Mouse (Mus musculus) CH12.LX (cell line): ENCODE data around the gene Fam229b. TPM values are rescaled to one million over a fixed set of nuclear protein-coding genes. Genes with fewer than 3 reads are reported as not detected.

Source experiments
- DNase-seq: peaks from one replicate; pipeline ENCODE4 v3.0.0-alpha.2; 2013; ENCODE audit errors: extremely low read depth
- H3K27ac ChIP-seq: 2 replicates; pipeline ENCODE4 v1.5.1; 2012; ENCODE audit warnings: low read depth, mild to moderate bottlenecking, control low read depth, moderate library complexity; ENCODE audit not compliant: insufficient read depth
- H3K27me3 ChIP-seq: replicated peaks from 2 replicates; pipeline ENCODE3; 2012; ENCODE audit warnings: inconsistent platforms
- H3K36me3 ChIP-seq, 2 experiments: replicated peaks in 1 of 2; 2 replicates each; pipeline versions ENCODE3 to v1.6.1; 2012; ENCODE audit warnings: inconsistent platforms in 1 of 2, low read length in 1 of 2, mild to moderate bottlenecking in 1 of 2, mixed read lengths in 1 of 2, moderate library complexity in 1 of 2; ENCODE audit not compliant: control insufficient read depth in 1 of 2, insufficient read depth in 1 of 2
- H3K4me1 ChIP-seq, 2 experiments: 2 replicates each; pipeline ENCODE4 v1.6.1; 2012; ENCODE audit warnings: inconsistent platforms in 1 of 2, moderate library complexity in 1 of 2; ENCODE audit not compliant: insufficient read depth in 2 of 2, control insufficient read depth in 1 of 2
- H3K4me2 ChIP-seq: 2 replicates; pipeline ENCODE4 v1.6.1; 2012; ENCODE audit warnings: low read depth, mild to moderate bottlenecking, control low read depth; ENCODE audit not compliant: poor library complexity, insufficient read depth, severe bottlenecking
- H3K4me3 ChIP-seq, 3 experiments: fragments of 150-350 bp in 1 of 3; sonication (generic) in 1 of 3; replicated peaks in 1 of 3; 2 replicates each; pipeline versions ENCODE3 to v1.5.1; 2011 to 2012; ENCODE audit warnings: low read depth in 2 of 3, low read length in 2 of 3, mild to moderate bottlenecking in 2 of 3, moderate library complexity in 2 of 3, control low read depth in 1 of 3, improper control_type of control experiment in 1 of 3, inconsistent platforms in 1 of 3, mixed read lengths in 1 of 3; ENCODE audit not compliant: poor library complexity in 1 of 3
- H3K79me2 ChIP-seq: replicated peaks from 2 replicates; pipeline ENCODE4 v1.6.1; 2012; ENCODE audit warnings: mild to moderate bottlenecking, moderate library complexity; ENCODE audit not compliant: control insufficient read depth, poor library complexity, insufficient read depth, severe bottlenecking; ENCODE audit errors: extremely low read depth
- H3K9ac ChIP-seq: 2 replicates; pipeline ENCODE4 v1.6.1; 2012; ENCODE audit warnings: low read depth, mild to moderate bottlenecking, control low read depth, moderate library complexity; ENCODE audit not compliant: insufficient read depth
- H3K9me3 ChIP-seq: replicated peaks from 2 replicates; pipeline ENCODE3; 2012; ENCODE audit warnings: low read length, inconsistent platforms, mixed read lengths
- BHLHE40 ChIP-seq: IDR thresholded peaks from 2 replicates; pipeline ENCODE4 v1.6.1; 2011; ENCODE audit warnings: mild to moderate bottlenecking, low read depth, low read length, improper control_type of control experiment
- CHD2 ChIP-seq: IDR thresholded peaks from 2 replicates; pipeline ENCODE4 v1.6.1; 2011; ENCODE audit warnings: low read length, improper control_type of control experiment
- CTCF ChIP-seq, 2 experiments: IDR thresholded peaks in 1 of 2; conservative IDR thresholded peaks in 1 of 2; 2 replicates each; pipeline ENCODE4 v1.5.1; 2011 to 2012; ENCODE audit warnings: low read depth in 2 of 2, low read length in 2 of 2, improper control_type of control experiment in 1 of 2, inconsistent platforms in 1 of 2, mild to moderate bottlenecking in 1 of 2, moderate library complexity in 1 of 2
- E2F4 ChIP-seq: IDR thresholded peaks from 2 replicates; pipeline ENCODE4 v1.6.1; 2011; ENCODE audit warnings: low read depth, low read length, improper control_type of control experiment; ENCODE audit not compliant: insufficient replicate concordance
- ETS1 ChIP-seq: conservative IDR thresholded peaks from 2 replicates; pipeline ENCODE4 v1.6.1; 2012; ENCODE audit warnings: low read depth, mild to moderate bottlenecking, inconsistent platforms, low read length, improper control_type of control experiment, moderate library complexity
- GABPA ChIP-seq: IDR thresholded peaks from 2 replicates; pipeline ENCODE4 v1.6.1; 2012; ENCODE audit warnings: low read depth, low read length, improper control_type of control experiment, inconsistent platforms; ENCODE audit not compliant: insufficient replicate concordance
- HCFC1 ChIP-seq: IDR thresholded peaks from 2 replicates; pipeline ENCODE4 v1.6.1; 2012; ENCODE audit warnings: low read depth, mild to moderate bottlenecking, inconsistent platforms, low read length, improper control_type of control experiment
- IRF4 ChIP-seq: IDR thresholded peaks from 2 replicates; pipeline ENCODE4 v1.6.1; 2014; ENCODE audit warnings: low read depth, mild to moderate bottlenecking, inconsistent platforms, low read length, improper control_type of control experiment
- KAT2A ChIP-seq: IDR thresholded peaks from 2 replicates; pipeline ENCODE4 v1.6.1; 2012; ENCODE audit warnings: low read length, improper control_type of control experiment, inconsistent platforms; ENCODE audit not compliant: insufficient replicate concordance
- MAFK ChIP-seq: IDR thresholded peaks from 2 replicates; pipeline ENCODE4 v1.6.1; 2011; ENCODE audit warnings: low read length, improper control_type of control experiment; ENCODE audit not compliant: insufficient replicate concordance
- MAZ ChIP-seq: IDR thresholded peaks from 2 replicates; pipeline ENCODE4 v1.6.1; 2012; ENCODE audit warnings: low read depth, mild to moderate bottlenecking, inconsistent platforms, low read length, improper control_type of control experiment, moderate library complexity
- MEF2A ChIP-seq: IDR thresholded peaks from 2 replicates; pipeline ENCODE4 v1.6.1; 2014; ENCODE audit warnings: low read depth, mild to moderate bottlenecking, inconsistent platforms, low read length, improper control_type of control experiment, borderline replicate concordance
- MXI1 ChIP-seq: IDR thresholded peaks from 2 replicates; pipeline ENCODE4 v1.6.1; 2011; ENCODE audit warnings: mild to moderate bottlenecking, low read depth, low read length, improper control_type of control experiment
- POLR2A ChIP-seq: IDR thresholded peaks from 2 replicates; pipeline ENCODE4 v1.6.1; 2011; ENCODE audit warnings: low read depth, mild to moderate bottlenecking, improper control_type of control experiment, low read length
- RAD21 ChIP-seq: IDR thresholded peaks from 2 replicates; pipeline ENCODE4 v1.6.1; 2011; ENCODE audit warnings: low read depth, mild to moderate bottlenecking, low read length, improper control_type of control experiment, moderate library complexity
- RCOR1 ChIP-seq: conservative IDR thresholded peaks from 2 replicates; pipeline ENCODE4 v1.6.1; 2012; ENCODE audit warnings: low read depth, mild to moderate bottlenecking, inconsistent platforms, low read length, improper control_type of control experiment
- SIN3A ChIP-seq: IDR thresholded peaks from 2 replicates; pipeline ENCODE4 v1.6.1; 2012; ENCODE audit warnings: low read length, improper control_type of control experiment, inconsistent platforms
- TBP ChIP-seq: conservative IDR thresholded peaks from 2 replicates; pipeline ENCODE4 v1.6.1; 2011; ENCODE audit warnings: low read depth, low read length, improper control_type of control experiment
- TCF12 ChIP-seq: IDR thresholded peaks from 2 replicates; pipeline ENCODE4 v1.6.1; 2014; ENCODE audit warnings: low read depth, mild to moderate bottlenecking, inconsistent platforms, low read length, improper control_type of control experiment
- USF1 ChIP-seq: IDR thresholded peaks from 2 replicates; pipeline ENCODE4 v1.6.1; 2014; ENCODE audit warnings: low read depth, mild to moderate bottlenecking, inconsistent platforms, low read length, improper control_type of control experiment
- USF2 ChIP-seq: conservative IDR thresholded peaks from 2 replicates; pipeline ENCODE4 v1.6.1; 2011; ENCODE audit warnings: low read depth, low read length, improper control_type of control experiment
- ZKSCAN1 ChIP-seq: IDR thresholded peaks from 2 replicates; pipeline ENCODE4 v1.6.1; 2012; ENCODE audit warnings: low read depth, inconsistent platforms, low read length, improper control_type of control experiment, borderline replicate concordance
- ZMIZ1 ChIP-seq: IDR thresholded peaks from 2 replicates; pipeline ENCODE4 v1.6.1; 2012; ENCODE audit warnings: low read depth, mild to moderate bottlenecking, inconsistent platforms, low read length, improper control_type of control experiment
- ZNF384 ChIP-seq: IDR thresholded peaks from 2 replicates; pipeline ENCODE4 v1.6.1; 2012; ENCODE audit warnings: low read depth, low read length, improper control_type of control experiment, inconsistent platforms
- dilution Hi-C: fragments of 300-500 bp; cut with MboI; formaldehyde crosslinking; loops from 2 replicates; pipeline ENCODE4 v1.14.3; 2020; ENCODE audit warnings: low sequenced_read_pairs; ENCODE audit not compliant: extremely low pct_unique_long_range_greater_than_20kb, extremely low pct_ligation_motif_present
- in situ Hi-C: fragments of 300-500 bp; cut with MboI; formaldehyde crosslinking; loops from 3 replicates; pipeline ENCODE4 v1.14.3; 2019; ENCODE audit warnings: low sequenced_read_pairs, low pct_ligation_motif_present, low pct_unique_long_range_greater_than_20kb, mixed read lengths
- polyA plus RNA-seq: library from polyadenylated mRNA; unstranded; fragments of >175 nt; gene quantifications from 2 replicates; pipeline ENCODE4 v1.2.1, GENCODE M21; 2012; ENCODE audit warnings: low read depth; ENCODE audit not compliant: insufficient read length
- total RNA-seq, 2 experiments: library from RNA; depleted of rRNA; stranded (reverse); fragments of 300-350 nt in 1 of 2; fragments of >200 nt in 1 of 2; gene quantifications; 2 replicates each; pipeline ENCODE4 v1.2.3; 2012 to 2014

Fam229b gene
- total and polyA plus RNA-seq, 3 experiments, result 6.9 to 17.3 (median 11.2) TPM

DNA sequence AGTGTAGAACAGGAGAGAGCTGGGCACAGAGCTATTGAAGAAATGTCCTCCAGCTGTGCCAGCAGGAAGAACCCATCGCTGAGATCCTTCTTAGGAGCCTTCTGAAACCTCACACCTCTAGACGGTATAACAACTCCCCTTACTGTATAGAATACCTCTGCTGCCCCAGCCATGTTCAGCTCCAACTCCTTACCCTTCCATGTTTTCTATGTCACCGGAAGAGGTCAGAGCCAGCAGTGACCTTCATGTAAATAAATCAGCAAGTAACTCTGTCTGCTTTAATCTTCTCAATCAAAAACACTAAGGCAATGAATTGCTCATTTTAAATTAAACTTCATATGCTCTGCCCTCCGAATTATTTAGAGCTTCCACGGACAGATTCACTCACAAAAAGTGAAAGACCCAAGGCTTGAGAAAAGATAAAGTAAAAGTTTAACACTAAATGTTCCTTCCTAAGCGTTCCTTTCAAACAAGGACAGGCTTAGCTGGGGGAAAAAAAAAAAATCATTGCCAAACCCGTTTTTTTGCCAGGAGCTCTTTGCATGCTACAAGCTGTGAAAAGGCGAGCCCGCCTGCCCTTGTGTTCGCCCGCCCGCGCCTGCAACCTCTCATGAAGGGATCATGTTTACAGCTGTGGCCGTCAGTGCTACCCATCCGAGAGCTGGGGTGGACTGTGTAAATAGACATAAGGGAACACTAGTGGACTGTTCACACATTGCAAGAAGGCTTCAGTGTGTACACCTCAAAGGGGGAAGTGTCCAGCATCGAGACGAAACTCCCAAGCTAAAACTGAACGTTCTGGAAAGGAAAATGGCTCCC is 29.2 kb upstream of the Fam229b start:
- Histone ChIP-seq H3K36me3 (peaks cover 0 to 12% of the 10 kb centered on the region in 2 experiments), H3K4me1 (peaks cover 8 to 17% of the 10 kb centered on the region in 2 experiments), H3K27ac (no peak overlapping the region), H3K9me3 (no peaks in the 10 kb centered on the region), H3K79me2 (no peaks in the 10 kb centered on the region), H3K4me3 (no peak overlapping the region), H3K4me2 (no peak overlapping the region), H3K27me3 (peaks cover 2% of the 10 kb centered on the region), H3K9ac (no peak overlapping the region)
- in situ Hi-C loops, result no loop called here
- no peak for DNase-seq
- dilution Hi-C loops, result no loop called here
- TF ChIP-seq POLR2A, result no peak
- no peak for TF ChIP-seq KAT2A
- TF ChIP-seq TBP, result no peak
- TF ChIP-seq MXI1, result no peak
- no peak for TF ChIP-seq ZKSCAN1
- TF ChIP-seq E2F4, result no peak
- no peak for TF ChIP-seq USF2
- no peak for TF ChIP-seq RAD21
- TF ChIP-seq TCF12, result no peak
- TF ChIP-seq SIN3A, result no peak
- TF ChIP-seq BHLHE40, result no peak
- TF ChIP-seq MAZ, result no peak
- TF ChIP-seq CHD2, result no peak
- TF ChIP-seq RCOR1, result no peak
- no peak for TF ChIP-seq USF1
- no peak for TF ChIP-seq ETS1
- TF ChIP-seq HCFC1, result no peak
- no peak for TF ChIP-seq MEF2A
- TF ChIP-seq, all 38 proteins: peak for 0

DNA sequence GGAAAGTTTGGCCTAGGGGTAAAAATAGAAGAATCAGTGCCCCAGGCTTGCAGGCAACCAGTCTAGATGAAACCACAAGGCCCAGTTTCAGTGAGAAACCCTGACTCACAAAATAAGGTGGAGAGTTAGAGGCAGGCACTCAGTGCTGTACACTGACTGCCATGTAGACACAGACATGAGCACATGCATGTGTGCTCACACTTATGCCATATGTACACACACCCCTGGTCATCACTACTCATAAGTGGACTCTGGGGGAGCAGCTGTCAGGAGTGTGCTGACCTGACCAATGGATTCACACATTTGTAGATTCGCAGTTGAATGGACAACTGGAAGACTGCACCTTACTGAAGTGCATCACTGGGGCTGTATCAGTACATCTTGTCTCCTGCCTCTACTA is 27.7 kb upstream of the Fam229b start:
- peaks cover 2% of the 10 kb centered on the region for H3K27me3 ChIP-seq
- no peak overlapping the region for H3K4me2 ChIP-seq
- H3K4me3 ChIP-seq, result no peak overlapping the region
- in situ Hi-C loops, result no loop called here
- peaks cover 5 to 7% of the 10 kb centered on the region in 2 experiments for H3K4me1 ChIP-seq
- H3K9ac ChIP-seq, result no peak overlapping the region
- no peaks in the 10 kb centered on the region for H3K79me2 ChIP-seq
- no peak overlapping the region for H3K27ac ChIP-seq
- dilution Hi-C loops, result no loop called here
- no peak for DNase-seq
- no peaks in the 10 kb centered on the region for H3K9me3 ChIP-seq
- TF ChIP-seq CHD2 (no peak), MAFK (no peak), TCF12 (no peak), ETS1 (no peak), ZMIZ1 (no peak), IRF4 (no peak), CTCF (conservative IDR thresholded peaks at IDR 0.05 in 1 of 2, IDR thresholded peaks at IDR 0.05 in 1 of 2; ENCODE audit: low read depth in 2 of 2, low read length in 2 of 2) (no peak), USF2 (no peak), KAT2A (no peak), RCOR1 (no peak), GABPA (no peak), ZNF384 (no peak), MEF2A (no peak), ZKSCAN1 (no peak)
- TF ChIP-seq, all 38 proteins: peak for 0
- peaks cover 0 to 16% of the 10 kb centered on the region in 2 experiments for H3K36me3 ChIP-seq
